In genomic region chr9:69073271-69073670, GRCm38 (mm10) we compare ENCODE assay signal across 25 mouse cellular contexts.
DNase-seq lines count a peak whose midpoint lies in the region; TF ChIP-seq lines count a peak whose summit lies in the region.
"Had no signal": no experiment of that assay in that cellular context is flagged by ENCODE, and none has a peak within 500 bp of the region (broad histone marks: within the 10 kb centered on the region; RNA-seq: fewer than 3 reads in every experiment).

No protein-coding gene starts in this region.

- no peak for TF ChIP-seq CTCF in spleen, adult 2 months (IDR thresholded peaks at IDR 0.05; ENCODE audit: extremely low read depth, insufficient read depth, insufficient read length, insufficient replicate concordance)

- no peak overlapping the region for H3K4me3 ChIP-seq in spleen, adult 2 months (ENCODE audit: extremely low read depth, insufficient read depth, insufficient read length)
- H3K4me3 ChIP-seq: forebrain, embryonic 13.5 days; heart, adult 2 months; heart, embryonic 12.5 days; limb, embryonic 12.5 days; megakaryocyte, embryonic 14.5 days; midbrain, embryonic 12.5 days; myocyte; neural tube, embryonic 13.5 days had no signal

- no peak overlapping the region for H3K27ac ChIP-seq in spleen, adult 2 months (ENCODE audit: insufficient read depth, low read length)
- H3K27ac ChIP-seq: forebrain, embryonic 13.5 days; heart, adult 2 months; hindbrain, embryonic 14.5 days; limb, embryonic 12.5 days; midbrain, embryonic 12.5 days; neural tube, embryonic 13.5 days had no signal

- TF ChIP-seq POLR2A in spleen, adult 2 months (IDR thresholded peaks at IDR 0.05; ENCODE audit: low read depth, low read length) = no peak

- 40% methylated on average over 7 of the region's 7 CpGs for WGBS in spleen, adult 2 months

- H3K36me3 ChIP-seq in spleen, adult 2 months (ENCODE audit: control insufficient read depth, insufficient read depth, low read length) = no peaks in the 10 kb centered on the region
- H3K36me3 ChIP-seq: G1E; heart, embryonic 12.5 days; limb, embryonic 12.5 days; midbrain, embryonic 12.5 days; neural tube, embryonic 13.5 days had no signal

- H3K4me1 ChIP-seq in spleen, adult 2 months (ENCODE audit: control insufficient read depth, insufficient read depth, insufficient read length) = 0 out of 2 replicates have a peak, but pooled peaks cover 2% of the 10 kb centered on the region
- H3K4me1 ChIP-seq: forebrain, embryonic 13.5 days; heart, embryonic 12.5 days had no signal

- DNase-seq in spleen, adult 2 months (ENCODE audit: low read depth in 1 of 2, low spot score in 2 of 2) = peak; percentile 9 to 11
- DNase-seq in spleen, postnatal 36 days (ENCODE audit: low spot score in 2 of 2) = no peak
- DNase-seq in induced T-regulatory cell, adult 2 months (ENCODE audit: low read depth) = peak; percentile 87
- DNase-seq in thymus, postnatal 0 days (ENCODE audit: low spot score) = peak; percentile 29
- peak; percentile 64 for DNase-seq in thymus, postnatal 4 days
- no peak for DNase-seq in adrenal gland, adult 8-10 months
- DNase-seq in left cerebral cortex, adult 9 months (ENCODE audit: low spot score in 2 of 2) = no peak
- DNase-seq in left cerebral cortex, postnatal 36 days (ENCODE audit: low spot score in 2 of 2) = no peak
- DNase-seq: adrenal gland, postnatal 36 days; cerebellum, adult 8-10 months; cerebellum, postnatal 36 days; gastrocnemius, postnatal 14 days; heart, adult 2 months; kidney, adult 8-10 months; kidney, postnatal 10 days; lung, postnatal 4 days had no signal

- intact Hi-C loops in left cerebral cortex, postnatal 36 days (cut with DNase I) = no loop called here

- no peaks in the 10 kb centered on the region for H3K27me3 ChIP-seq in spleen, adult 2 months (ENCODE audit: control insufficient read depth, insufficient read depth, low read length)
- H3K27me3 ChIP-seq: forebrain, embryonic 13.5 days; midbrain, embryonic 12.5 days had no signal

Comparison
In these comparisons a context has a peak if more than half of its experiments do, and no peak if none do; other contexts are left out.
1. DNase-seq: peak in spleen, adult 2 months (2 of 2), induced T-regulatory cell, adult 2 months (single experiment), thymus, postnatal 0 days (single experiment) and thymus, postnatal 4 days (single experiment); none in spleen, postnatal 36 days (0 of 2), adrenal gland, adult 8-10 months (single experiment), left cerebral cortex, adult 9 months (0 of 2) and left cerebral cortex, postnatal 36 days (0 of 2).